Mouse (Mus musculus) urinary bladder, postnatal 36 days (tissue): ENCODE results near the gene Gm17359.

ENCODE experiments used
- DNase-seq, 2 experiments: peaks; one replicate each; pipeline ENCODE4 v3.0.0; 2022; ENCODE audit warnings: low spot score in 2 of 2, mixed read lengths in 1 of 2

The Gm17359 gene

DNA sequence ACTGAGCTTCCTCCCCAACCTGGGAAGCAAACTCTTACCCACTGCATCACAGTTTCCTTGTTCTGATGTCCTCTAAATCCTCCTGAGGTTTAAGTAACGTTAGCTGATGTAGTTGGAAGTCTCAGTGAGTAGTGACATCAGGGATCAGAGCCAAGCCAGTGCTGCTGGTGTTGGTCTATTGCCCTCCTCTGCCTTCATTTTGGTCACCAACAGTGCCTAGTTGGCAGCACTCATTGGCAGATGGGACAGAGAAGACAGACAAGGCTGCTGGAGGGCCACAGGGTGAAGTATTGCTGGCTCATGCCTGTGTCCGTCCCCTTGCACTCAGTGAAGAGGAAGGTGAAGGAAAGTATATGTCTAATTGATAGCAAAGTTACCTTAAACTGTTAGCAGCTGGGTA is 139.5 kb downstream of the Gm17359 start:
- no peak for DNase-seq

- DNase-seq, result no peak
These were observed 141.9 kb downstream of the Gm17359 start for GRCm38 (mm10) chr3:79478400-79478799.

DNA sequence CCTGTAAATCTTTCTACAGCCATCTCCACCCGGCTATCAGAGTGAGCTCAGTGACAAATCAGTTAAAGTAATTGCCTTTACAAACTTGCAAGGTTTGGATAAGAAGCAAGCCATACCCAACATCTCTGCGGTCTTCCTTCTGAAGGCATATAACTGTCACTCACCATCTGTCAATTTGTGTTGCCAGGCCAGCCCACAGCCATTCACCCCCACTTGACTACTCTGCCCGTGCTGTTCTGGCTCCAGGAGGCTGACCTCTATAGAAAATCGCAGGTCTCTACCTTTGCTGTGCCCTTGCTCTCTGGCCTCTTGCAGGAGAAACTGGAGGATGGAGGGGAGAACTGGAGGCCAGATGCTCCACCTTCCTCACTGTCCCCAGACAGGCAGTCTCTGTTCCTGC is 142.4 kb downstream of the Gm17359 start:
- no peak for DNase-seq

DNA sequence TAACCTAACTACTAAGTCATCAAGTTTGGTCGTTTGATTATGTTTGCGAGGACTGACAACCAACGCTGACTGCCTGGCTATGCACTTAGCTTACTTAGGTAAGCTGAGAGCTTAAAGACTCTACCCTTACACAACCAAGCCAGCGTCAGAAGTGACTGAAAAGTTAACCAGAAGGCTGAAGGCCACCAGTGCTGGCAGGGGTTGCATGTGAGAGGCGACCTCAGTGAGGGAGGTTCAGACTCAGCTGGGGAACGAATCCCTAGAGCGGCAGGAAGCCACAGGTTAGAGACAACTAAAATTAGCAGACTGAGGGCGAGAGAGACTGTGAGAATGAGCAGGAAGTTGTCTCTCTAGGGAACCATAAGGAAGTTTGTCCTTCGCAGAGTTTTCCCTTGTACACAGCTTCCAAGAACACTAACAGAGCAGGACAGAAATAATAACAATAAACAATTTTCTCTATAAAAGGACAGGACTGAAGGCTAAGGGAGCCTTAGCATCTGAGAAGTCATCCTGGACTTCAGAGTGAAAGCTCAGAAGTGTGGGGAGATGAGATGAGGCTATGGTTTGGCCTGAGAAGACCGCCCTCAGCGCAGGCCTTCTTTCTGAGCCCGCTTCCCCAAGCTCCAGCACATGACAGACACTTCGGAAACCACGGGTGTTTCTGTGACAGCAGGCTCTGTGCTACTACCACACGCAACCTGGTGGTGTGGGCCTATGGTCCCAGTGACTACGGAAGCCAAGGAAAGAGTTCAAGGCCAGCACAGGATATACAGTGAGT is 148.0 kb downstream of the Gm17359 start:
- DNase-seq, result no peak

DNA sequence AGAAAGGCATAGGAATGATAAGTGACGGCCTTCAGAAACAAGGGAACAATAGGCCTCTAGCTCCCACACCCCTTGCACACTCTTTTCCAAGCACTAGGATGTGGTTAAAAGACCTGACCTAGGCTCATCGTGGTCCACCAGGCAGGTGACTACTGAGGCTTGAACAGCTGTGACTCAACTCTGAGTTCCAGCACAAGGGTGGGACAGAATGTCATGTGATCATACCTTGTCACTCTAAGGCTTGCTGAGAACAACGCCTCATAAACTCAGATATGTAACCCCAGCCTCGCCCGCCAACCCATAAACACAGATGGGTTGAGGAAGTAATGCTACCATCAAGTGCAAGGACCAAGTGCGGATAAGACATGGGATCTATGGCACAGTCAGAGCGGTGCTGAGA is 151.6 kb downstream of the Gm17359 start:
- no peak for DNase-seq

DNA sequence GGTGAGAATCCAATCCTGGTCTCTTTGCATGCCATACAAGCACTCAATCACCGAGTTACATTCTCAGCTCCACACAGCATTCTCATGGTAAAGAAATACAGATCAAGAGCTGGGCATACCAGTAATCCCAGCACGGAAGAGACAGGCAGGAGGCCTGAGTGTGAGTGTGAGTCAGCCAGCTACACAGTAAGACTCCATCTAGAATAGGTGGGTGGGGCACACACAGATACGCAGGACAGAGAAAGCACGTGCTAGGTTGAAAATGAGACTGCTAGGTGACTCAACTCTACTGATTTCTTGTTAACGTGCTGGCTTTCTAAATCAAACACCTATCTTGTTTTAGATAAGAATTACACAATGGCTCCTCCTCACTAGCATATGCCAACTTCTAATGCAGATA is 153.6 kb downstream of the Gm17359 start:
- no peak for DNase-seq

- no peak for DNase-seq
These were observed 155.2 kb downstream of the Gm17359 start for GRCm38 (mm10) chr3:79491614-79492013.

GRCm38 (mm10) chr3:79493064-79493463 is 156.6 kb downstream of the Gm17359 start:
- DNase-seq, result no peak

- DNase-seq, result no peak
These were observed 157.6 kb downstream of the Gm17359 start for GRCm38 (mm10) chr3:79494028-79494427.

DNA sequence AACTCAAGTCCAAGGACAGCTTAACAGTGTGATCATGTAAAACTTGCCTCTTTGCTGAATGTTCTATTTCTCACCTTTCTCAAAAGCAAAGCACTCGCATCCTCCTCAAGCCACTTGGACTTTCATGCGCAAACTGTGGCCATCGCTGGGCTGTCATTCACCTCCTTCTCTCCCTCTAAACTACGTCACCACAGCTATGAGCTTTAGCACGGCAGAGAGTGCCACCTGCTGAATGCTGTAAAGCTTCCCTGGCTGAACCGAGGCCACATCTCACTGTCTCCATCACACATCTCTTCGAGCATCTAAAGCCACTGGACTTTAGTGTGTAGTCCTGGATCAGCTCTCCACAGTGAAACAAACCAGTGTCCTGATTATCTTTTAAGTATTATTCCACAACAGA is 158.7 kb downstream of the Gm17359 start:
- DNase-seq, result no peak

DNA sequence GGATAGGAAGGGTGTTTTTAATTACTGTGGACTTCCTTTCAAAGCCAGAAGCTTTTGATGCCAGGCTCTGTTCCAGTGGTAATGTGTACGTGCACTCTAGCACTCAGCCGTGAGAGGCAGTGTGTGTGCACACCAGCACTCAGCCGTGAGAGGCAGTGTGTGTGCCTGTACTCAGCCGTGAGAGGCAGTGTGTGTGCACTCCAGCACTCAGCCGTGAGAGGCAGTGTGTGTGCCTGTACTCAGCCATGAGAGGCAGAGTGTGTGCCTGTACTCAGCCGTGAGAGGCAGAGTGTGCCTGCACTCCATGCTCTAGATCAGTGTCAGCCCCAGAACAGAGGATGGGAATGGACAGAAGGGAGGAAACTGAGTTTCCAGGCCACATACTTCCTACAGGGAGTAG is 160.2 kb downstream of the Gm17359 start:
- no peak for DNase-seq

DNA sequence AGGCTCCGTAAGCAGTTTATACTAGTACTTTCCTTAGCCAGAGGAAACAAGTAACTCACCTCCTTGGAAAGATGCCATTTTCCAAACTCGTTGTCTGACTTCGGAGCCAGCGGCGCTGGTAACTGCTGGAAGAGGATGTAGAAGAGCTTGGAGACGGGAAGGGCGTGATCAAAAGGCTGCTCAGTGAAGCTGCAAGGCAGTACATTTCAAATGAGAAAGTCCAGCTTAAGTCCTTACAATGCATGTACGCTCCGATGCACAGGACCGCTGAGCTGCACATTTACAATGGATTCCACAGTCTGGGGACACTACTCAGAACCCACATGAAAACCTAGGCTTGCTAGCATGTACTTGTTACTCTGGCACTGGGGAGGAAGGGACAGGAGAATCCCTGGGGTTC is 163.8 kb downstream of the Gm17359 start:
- no peak for DNase-seq

GRCm38 (mm10) chr3:79501166-79501728 is 164.8 kb downstream of the Gm17359 start:
- DNase-seq, result no peak
